Mouse (Mus musculus) spleen, postnatal 36 days (tissue): ENCODE results near the gene Nhlrc4.
A peak's percentile ranks its signal among the peaks of the same experiment; 100 is the strongest.

Source experiments
- DNase-seq, 2 experiments: peaks; one replicate each; pipeline ENCODE4 v3.0.0; 2022; ENCODE audit warnings: low spot score in 2 of 2, mixed read lengths in 1 of 2

Gene Nhlrc4

GRCm38 (mm10) chr17:25944366-25945163 lies at the start of gene Nhlrc4, which contains the start of gene Pigq:
Gene Nhlrc4, minus strand, starts transcription at chr17:25944961.
Gene Pigq, minus strand, starts transcription at chr17:25944936.
- DNase-seq: peak; percentile 31 to 60

- DNase-seq: no peak
These were observed 48.7 kb upstream of the Nhlrc4 start for GRCm38 (mm10) chr17:25993489-25993888.

GRCm38 (mm10) chr17:25992274-25992673 lies 47.5 kb upstream of the Nhlrc4 start:
- DNase-seq: no peak

GRCm38 (mm10) chr17:25990331-25990730 lies 45.6 kb upstream of the Nhlrc4 start:
- no peak for DNase-seq

GRCm38 (mm10) chr17:25985306-25986294 lies 40.8 kb upstream of the Nhlrc4 start, which contains the start of gene Capn15:
Gene Capn15, minus strand, starts transcription at chr17:25985796.
- peak; percentile 90 to 92 for DNase-seq

GRCm38 (mm10) chr17:25984556-25985305 lies 40.0 kb upstream of the Nhlrc4 start:
- DNase-seq: no peak

GRCm38 (mm10) chr17:25984066-25984465 lies 39.3 kb upstream of the Nhlrc4 start:
- DNase-seq: no peak

- DNase-seq: no peak
These were observed 38.2 kb upstream of the Nhlrc4 start for GRCm38 (mm10) chr17:25982913-25983312.

GRCm38 (mm10) chr17:25980854-25981253 lies 36.1 kb upstream of the Nhlrc4 start:
- no peak for DNase-seq

GRCm38 (mm10) chr17:25979829-25980738 lies 35.3 kb upstream of the Nhlrc4 start:
- DNase-seq: no peak

GRCm38 (mm10) chr17:25970954-25971707 lies 26.4 kb upstream of the Nhlrc4 start:
- peak; percentile 21 for DNase-seq

- DNase-seq: no peak
These were observed 25.7 kb upstream of the Nhlrc4 start for GRCm38 (mm10) chr17:25970448-25970847.

GRCm38 (mm10) chr17:25968176-25968575 lies 23.4 kb upstream of the Nhlrc4 start:
- no peak for DNase-seq

GRCm38 (mm10) chr17:25967652-25968051 lies 22.9 kb upstream of the Nhlrc4 start:
- DNase-seq: no peak

- DNase-seq: no peak
These were observed 19.5 kb upstream of the Nhlrc4 start for GRCm38 (mm10) chr17:25964271-25964670.

- DNase-seq: no peak
These were observed 17.7 kb upstream of the Nhlrc4 start for GRCm38 (mm10) chr17:25962413-25962905.

- peak; percentile 64 to 73 for DNase-seq
These were observed 16.8 kb upstream of the Nhlrc4 start for GRCm38 (mm10) chr17:25961566-25961965.

GRCm38 (mm10) chr17:25959630-25960467 lies 15.1 kb upstream of the Nhlrc4 start:
- DNase-seq: no peak
